Mouse (Mus musculus): Measurements from ENCODE around the gene Neurl4.

- TF ChIP-seq CTCF (IDR thresholded peaks at IDR 0.05; ENCODE audit: low read depth, low read length), result no peak
- no peak for TF ChIP-seq POLR2A (IDR thresholded peaks at IDR 0.05; ENCODE audit: borderline replicate concordance, low read depth, low read length)
Measured at GRCm38 (mm10) chr11:69876186-69876585, 24.7 kb upstream of the Neurl4 start.
